Mouse (Mus musculus): Measurements from ENCODE around the gene St6gal1. TPM values are rescaled to one million over a fixed set of nuclear protein-coding genes. Genes with fewer than 3 reads are reported as not detected.
A peak's percentile ranks its signal among the peaks of the same experiment; 100 is the strongest.

St6gal1 gene
- polyA plus RNA-seq, 1 experiment from 2014 or later: 7.7 TPM

- ATAC-seq (ENCODE audit: low FRiP score, low TSS enrichment) (peak; percentile 55; the same call in 1 of the 2 replicates), DNase-seq (ENCODE audit: low spot score) (no peak)
- H3K27ac ChIP-seq (replicated peaks): no peak overlapping the region; the same call in 1 of the 2 replicates
- no peaks in the 10 kb centered on the region for H3K9me3 ChIP-seq (ENCODE audit: control insufficient read depth, low read length)
- H3K4me3 ChIP-seq (ENCODE audit: low read depth, low read length): no peak overlapping the region
- no peak overlapping the region for H3K4me2 ChIP-seq (replicated peaks; ENCODE audit: low read depth)
- H3K27me3 ChIP-seq (ENCODE audit: control insufficient read depth, insufficient read depth, low read length): no peaks in the 10 kb centered on the region
- H3K4me1 ChIP-seq (replicated peaks; ENCODE audit: control insufficient read depth, insufficient read depth): no peaks in the 10 kb centered on the region; the same call in 1 of the 2 replicates
- H3K9ac ChIP-seq (ENCODE audit: low read length): no peak overlapping the region
- no peaks in the 10 kb centered on the region for H3K36me3 ChIP-seq (ENCODE audit: control insufficient read depth, insufficient read depth, low read length)
- TF ChIP-seq CTCF (IDR thresholded peaks at IDR 0.05; ENCODE audit: low read depth): no peak
- TF ChIP-seq EP300 (optimal IDR thresholded peaks at IDR 0.05): no peak
- WGBS: 74% methylated on average over 17 of the region's 17 CpGs
These were observed 44.8 kb downstream of the St6gal1 start for GRCm38 (mm10) chr16:23269056-23269983.

GRCm38 (mm10) chr16:23269984-23270912 is 45.7 kb downstream of the St6gal1 start:
- no peak overlapping the region for H3K9ac ChIP-seq (ENCODE audit: low read length)
- no peak overlapping the region for H3K4me3 ChIP-seq (ENCODE audit: low read depth, low read length)
- ATAC-seq (ENCODE audit: low FRiP score, low TSS enrichment) (no peak), DNase-seq (ENCODE audit: low spot score) (no peak)
- no peaks in the 10 kb centered on the region for H3K9me3 ChIP-seq (ENCODE audit: control insufficient read depth, low read length)
- no peaks in the 10 kb centered on the region; the same call in 1 of the 2 replicates for H3K4me1 ChIP-seq (replicated peaks; ENCODE audit: control insufficient read depth, insufficient read depth)
- TF ChIP-seq EP300 (optimal IDR thresholded peaks at IDR 0.05): no peak
- H3K27ac ChIP-seq (replicated peaks): 0 out of 2 replicates have a peak overlapping the region, but pooled peaks have one; percentile 13
- H3K27me3 ChIP-seq (ENCODE audit: control insufficient read depth, insufficient read depth, low read length): no peaks in the 10 kb centered on the region
- H3K4me2 ChIP-seq (replicated peaks; ENCODE audit: low read depth): no peak overlapping the region
- H3K36me3 ChIP-seq (ENCODE audit: control insufficient read depth, insufficient read depth, low read length): no peaks in the 10 kb centered on the region
- 47% methylated on average over 10 of the region's 10 CpGs for WGBS

GRCm38 (mm10) chr16:23270913-23271253 is 46.3 kb downstream of the St6gal1 start:
- H3K9me3 ChIP-seq (ENCODE audit: control insufficient read depth, low read length): no peaks in the 10 kb centered on the region
- H3K27ac ChIP-seq (replicated peaks): no peak overlapping the region
- WGBS: 8% methylated on average over 2 of the region's 3 CpGs
- H3K4me2 ChIP-seq (replicated peaks; ENCODE audit: low read depth): no peak overlapping the region
- no peak overlapping the region for H3K9ac ChIP-seq (ENCODE audit: low read length)
- H3K4me1 ChIP-seq (replicated peaks; ENCODE audit: control insufficient read depth, insufficient read depth): no peaks in the 10 kb centered on the region; the same call in 1 of the 2 replicates
- TF ChIP-seq CTCF (IDR thresholded peaks at IDR 0.05; ENCODE audit: low read depth) (no peak), EP300 (optimal IDR thresholded peaks at IDR 0.05) (no peak)
- H3K27me3 ChIP-seq (ENCODE audit: control insufficient read depth, insufficient read depth, low read length): no peaks in the 10 kb centered on the region
- no peaks in the 10 kb centered on the region for H3K36me3 ChIP-seq (ENCODE audit: control insufficient read depth, insufficient read depth, low read length)
- H3K4me3 ChIP-seq (ENCODE audit: low read depth, low read length): no peak overlapping the region
- ATAC-seq (ENCODE audit: low FRiP score, low TSS enrichment): no peak
- DNase-seq (ENCODE audit: low spot score): no peak

GRCm38 (mm10) chr16:23271746-23272520 is 47.4 kb downstream of the St6gal1 start:
- DNase-seq (ENCODE audit: low spot score) (no peak), ATAC-seq (ENCODE audit: low FRiP score, low TSS enrichment) (no peak)
- Histone ChIP-seq H3K4me1 (replicated peaks; ENCODE audit: control insufficient read depth, insufficient read depth) (no peaks in the 10 kb centered on the region; the same call in 1 of the 2 replicates), H3K4me2 (replicated peaks; ENCODE audit: low read depth) (no peak overlapping the region), H3K9me3 (ENCODE audit: control insufficient read depth, low read length) (no peaks in the 10 kb centered on the region), H3K27me3 (ENCODE audit: control insufficient read depth, insufficient read depth, low read length) (no peaks in the 10 kb centered on the region), H3K9ac (ENCODE audit: low read length) (no peak overlapping the region), H3K4me3 (ENCODE audit: low read depth, low read length) (no peak overlapping the region), H3K27ac (replicated peaks) (no peak overlapping the region), H3K36me3 (ENCODE audit: control insufficient read depth, insufficient read depth, low read length) (no peaks in the 10 kb centered on the region)
- TF ChIP-seq CTCF (IDR thresholded peaks at IDR 0.05; ENCODE audit: low read depth) (no peak), EP300 (optimal IDR thresholded peaks at IDR 0.05) (no peak)
- WGBS: 65% methylated on average over 14 of the region's 14 CpGs

GRCm38 (mm10) chr16:23272521-23273230 is 48.1 kb downstream of the St6gal1 start:
- Histone ChIP-seq H3K9ac (ENCODE audit: low read length) (no peak overlapping the region), H3K4me1 (replicated peaks; ENCODE audit: control insufficient read depth, insufficient read depth) (no peaks in the 10 kb centered on the region; the same call in 1 of the 2 replicates), H3K4me2 (replicated peaks; ENCODE audit: low read depth) (no peak overlapping the region), H3K27ac (replicated peaks) (no peak overlapping the region), H3K9me3 (ENCODE audit: control insufficient read depth, low read length) (no peaks in the 10 kb centered on the region), H3K36me3 (ENCODE audit: control insufficient read depth, insufficient read depth, low read length) (no peaks in the 10 kb centered on the region), H3K27me3 (ENCODE audit: control insufficient read depth, insufficient read depth, low read length) (no peaks in the 10 kb centered on the region), H3K4me3 (ENCODE audit: low read depth, low read length) (no peak overlapping the region)
- DNase-seq (ENCODE audit: low spot score) (no peak), ATAC-seq (ENCODE audit: low FRiP score, low TSS enrichment) (peak; percentile 35; the same call in 1 of the 2 replicates)
- TF ChIP-seq EP300 (optimal IDR thresholded peaks at IDR 0.05) (no peak), CTCF (IDR thresholded peaks at IDR 0.05; ENCODE audit: low read depth) (no peak)
- 56% methylated on average over 9 of the region's 9 CpGs for WGBS

Data from stomach, postnatal 0 days (tissue).